Mouse (Mus musculus) adrenal gland, postnatal 0 days (tissue): Measurements from ENCODE around the gene Col16a1. TPM values are rescaled to one million over a fixed set of nuclear protein-coding genes. Genes with fewer than 3 reads are reported as not detected.

ENCODE experiments used
- polyA plus RNA-seq: library from polyadenylated mRNA; unstranded; fragments of >200 nt; fragmentation: Nextera tagmentation; extraction: Ambion mirVana; gene quantifications from 2 replicates; pipeline ENCODE4 v1.2.1, GENCODE M21; 2015

Gene Col16a1
- polyA plus RNA-seq = 48.4 and 74.4 TPM in 2 replicates

GRCm38 (mm10) chr4:130047331-130048202 is at the start of gene Col16a1:
Gene Col16a1, plus strand, starts transcription at chr4:130047840.

GRCm38 (mm10) chr4:130102111-130102651 is 54.5 kb downstream of the Col16a1 start, which contains the start of gene Pef1:
Gene Pef1, plus strand, starts transcription at chr4:130102558.

GRCm38 (mm10) chr4:130139214-130139492 is 91.5 kb downstream of the Col16a1 start, which contains the start of gene Hcrtr1:
Gene Hcrtr1, minus strand, starts transcription at chr4:130139359.

Other genes with a start within 250 kb of the Col16a1 start
- gene Ptp4a2, start 236.6 kb upstream of the Col16a1 start, polyA plus RNA-seq = 372 and 588 TPM in 2 replicates
- gene Spocd1, start 118.6 kb upstream of the Col16a1 start, polyA plus RNA-seq = 0.10 TPM in 1 of 2 replicates, not detected in the other
- 2.9 and 4.9 TPM in 2 replicates for gene Adgrb2, start 63.0 kb upstream of the Col16a1 start, polyA plus RNA-seq
- 62.6 and 87.6 TPM in 2 replicates for gene Pef1, start 54.7 kb downstream of the Col16a1 start, polyA plus RNA-seq
- gene Hcrtr1, start 91.5 kb downstream of the Col16a1 start, polyA plus RNA-seq = 0.58 and 1.6 TPM in 2 replicates
- 33.0 and 59.9 TPM in 2 replicates for gene Tinagl1, start 127.3 kb downstream of the Col16a1 start, polyA plus RNA-seq
- not detected in 2 replicates for gene Gm853, start 174.6 kb downstream of the Col16a1 start, polyA plus RNA-seq
- gene Serinc2, start 231.4 kb downstream of the Col16a1 start, polyA plus RNA-seq = 4.2 and 5.0 TPM in 2 replicates